Mouse (Mus musculus) heart, adult 8-10 months (tissue): ENCODE measurements around the gene Lsm3. TPM values are rescaled to one million over a fixed set of nuclear protein-coding genes. Genes with fewer than 3 reads are reported as not detected.

Experiments used
- DNase-seq: peaks from one replicate; pipeline ENCODE4 v3.0.0; 2022; ENCODE audit warnings: low spot score
- total RNA-seq, 4 experiments: library from RNA; stranded (reverse); gene quantifications; 2 replicates each; pipeline ENCODE4 v1.2.4; 2022

Gene Lsm3
- total RNA-seq, 4 experiments from 2014 or later = 61.4 to 69.1 (median 65.6) TPM

GRCm38 (mm10) chr6:91552693-91553092, 37.0 kb downstream of the Lsm3 start:
- DNase-seq = no peak

GRCm38 (mm10) chr6:91558565-91558964, 42.8 kb downstream of the Lsm3 start:
- DNase-seq = no peak

- DNase-seq = no peak
Measured at GRCm38 (mm10) chr6:91559371-91559770, 43.6 kb downstream of the Lsm3 start.

- DNase-seq = no peak
Measured at GRCm38 (mm10) chr6:91560186-91560585, 44.5 kb downstream of the Lsm3 start.

- no peak for DNase-seq
Measured at GRCm38 (mm10) chr6:91563031-91563430, 47.3 kb downstream of the Lsm3 start.

GRCm38 (mm10) chr6:91566407-91566806, 50.7 kb downstream of the Lsm3 start:
- no peak for DNase-seq

Other genes starting within 250 kb of the Lsm3 start
- gene Wnt7a, start 104.6 kb upstream of the Lsm3 start, total RNA-seq = not detected
- gene Chchd4, start 42.4 kb upstream of the Lsm3 start, total RNA-seq = 10 to 100 TPM; 14.5 to 20.5 (median 16.6) TPM
- 10 to 100 TPM; 22.0 to 29.4 (median 26.1) TPM for gene Tmem43, start 42.2 kb upstream of the Lsm3 start, total RNA-seq
- gene Xpc, start within 50 bp of the Lsm3 start, total RNA-seq = 10 to 100 TPM in 3 of 4 experiments, 1 to 10 TPM in 1; 9.6 to 11.0 (median 10.7) TPM
- 100 to 1,000 TPM in 2 of 4 experiments, 10 to 100 TPM in 2; 91.8 to 114 (median 101) TPM for gene Slc6a6, start 168.1 kb downstream of the Lsm3 start, total RNA-seq